Mouse (Mus musculus) left cerebral cortex, adult 2 months (tissue): Measurements from ENCODE around the gene Ptprm. TPM values are rescaled to one million over a fixed set of nuclear protein-coding genes. Genes with fewer than 3 reads are reported as not detected.

Experiments used
- DNase-seq, 2 experiments: peaks; one replicate each; pipeline ENCODE4 v3.0.0; 2021 to 2022; ENCODE audit warnings: low spot score in 2 of 2, mixed read lengths in 1 of 2; ENCODE audit errors: extremely low spot score in 1 of 2
- H3K27ac ChIP-seq: fragments of 200-600 bp; 2 replicates; pipeline ENCODE4 v1.8.1; 2022
- H3K4me3 ChIP-seq: fragments of 200-600 bp; 2 replicates; pipeline ENCODE4 v1.8.1; 2022
- CTCF ChIP-seq: fragments of 200-600 bp; IDR thresholded peaks from 2 replicates; pipeline ENCODE4 v1.8.1; 2022; ENCODE audit warnings: antibody characterized with exemption, mild to moderate bottlenecking, moderate library complexity
- intact Hi-C: fragments of 180-260 bp; cut with DNase I; formaldehyde crosslinking; loops from one replicate; pipeline ENCODE4 v1.15.1; 2025
- microRNA-seq, 2 experiments: library from miRNA; unstranded; fragments of <30 nt; microRNA quantifications; one replicate each; pipeline ENCODE4 v1.2.0; 2021
- total RNA-seq, 2 experiments: library from RNA; stranded (reverse); gene quantifications; 2 replicates each; pipeline ENCODE4 v1.2.3; 2021

The Ptprm gene
- total RNA-seq, 2 experiments from 2014 or later: 37.6 to 42.5 TPM

GRCm38 (mm10) chr17:66683411-66683810, 670.8 kb downstream of the Ptprm start:
- Histone ChIP-seq H3K4me3 (no peak overlapping the region), H3K27ac (no peak overlapping the region)
- no peak for DNase-seq
- intact Hi-C loops: loop anchor here (5.0 kb wide), 2 partner anchors 669 to 789 kb away; partner anchors contain the start of gene Ptprm
- TF ChIP-seq CTCF: no peak

DNA sequence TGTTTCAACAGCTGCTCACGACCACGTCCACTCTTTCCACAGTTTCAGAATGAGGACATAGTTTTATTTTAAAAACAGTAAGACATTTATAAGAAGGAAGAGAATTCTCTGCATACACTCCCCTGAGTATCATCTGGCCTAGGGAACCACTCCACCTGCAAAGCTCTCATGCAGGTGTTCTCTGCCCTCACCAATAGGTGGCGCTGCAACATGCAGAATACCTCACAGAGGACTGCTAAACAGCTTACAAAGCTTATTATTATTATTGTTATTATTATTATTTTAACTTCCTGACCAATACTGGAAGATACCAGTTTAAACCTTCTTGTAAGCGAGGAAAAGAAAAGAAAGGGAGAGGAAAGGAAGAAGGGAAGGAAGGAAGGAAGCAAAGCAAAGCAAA, 673.6 kb downstream of the Ptprm start:
- peak; percentile 92 for TF ChIP-seq CTCF
- Histone ChIP-seq H3K27ac (no peak overlapping the region), H3K4me3 (no peak overlapping the region)
- DNase-seq: peak; percentile 28 to 56
- intact Hi-C loops: loop anchor here (2.0 to 5.0 kb wide), 5 partner anchors 76 to 904 kb away; partner anchors contain the start of gene Ptprm

DNA sequence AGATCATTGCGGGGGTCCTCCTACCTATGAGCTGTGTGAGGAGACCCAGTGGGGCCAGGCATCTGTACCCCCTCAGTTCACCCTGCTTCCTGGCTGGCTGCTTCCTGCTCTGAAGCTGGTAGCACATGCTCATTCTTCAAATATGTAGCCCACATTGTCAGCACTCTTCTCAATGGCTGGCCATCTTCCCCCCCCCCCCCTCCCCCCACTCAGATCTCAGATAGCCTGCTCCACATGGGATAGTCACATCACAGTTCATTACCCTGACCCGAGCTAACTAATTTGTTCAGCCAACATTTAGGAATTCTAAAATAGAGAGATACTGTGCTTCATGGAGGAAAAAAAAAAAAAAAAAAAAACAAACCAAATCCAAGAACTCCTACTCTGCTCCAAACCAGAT, 679.6 kb downstream of the Ptprm start:
- Histone ChIP-seq H3K4me3 (no peak overlapping the region), H3K27ac (no peak overlapping the region)
- TF ChIP-seq CTCF: no peak
- intact Hi-C loops: no loop called here
- no peak for DNase-seq

- DNase-seq: peak in 1 of 2 experiments; percentile 3
- intact Hi-C loops: no loop called here
- no peak for TF ChIP-seq CTCF
- H3K4me3 ChIP-seq: no peak overlapping the region
- no peak overlapping the region for H3K27ac ChIP-seq
Measured at GRCm38 (mm10) chr17:66671715-66672230, 682.5 kb downstream of the Ptprm start.

DNA sequence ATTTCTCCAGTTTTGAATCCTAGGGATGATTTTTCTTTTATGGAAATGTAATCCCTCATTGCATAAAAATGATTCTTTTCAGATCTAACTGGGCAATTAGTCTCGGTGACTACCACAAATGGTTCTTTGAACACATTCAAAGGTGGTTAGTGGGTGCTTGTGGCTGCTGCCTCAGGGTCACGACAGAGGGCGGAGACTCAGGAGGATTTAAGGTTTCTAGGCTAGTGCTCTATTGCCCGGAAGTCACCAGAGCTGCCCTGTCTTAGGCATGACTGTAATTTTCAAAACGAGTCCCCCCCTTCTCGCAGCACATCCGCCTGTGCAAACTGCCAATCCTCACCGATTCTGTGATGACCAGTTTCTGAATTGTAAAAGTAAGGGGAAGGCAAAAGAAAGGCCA, 683.0 kb downstream of the Ptprm start:
- H3K4me3 ChIP-seq: no peak overlapping the region
- TF ChIP-seq CTCF: no peak
- intact Hi-C loops: no loop called here
- H3K27ac ChIP-seq: no peak overlapping the region
- DNase-seq: peak in 1 of 2 experiments; percentile 5

GRCm38 (mm10) chr17:66665791-66666190, 688.5 kb downstream of the Ptprm start:
- intact Hi-C loops: no loop called here
- H3K27ac ChIP-seq: no peak overlapping the region
- no peak overlapping the region for H3K4me3 ChIP-seq
- TF ChIP-seq CTCF: no peak
- peak in 1 of 2 experiments; percentile 3 for DNase-seq

DNA sequence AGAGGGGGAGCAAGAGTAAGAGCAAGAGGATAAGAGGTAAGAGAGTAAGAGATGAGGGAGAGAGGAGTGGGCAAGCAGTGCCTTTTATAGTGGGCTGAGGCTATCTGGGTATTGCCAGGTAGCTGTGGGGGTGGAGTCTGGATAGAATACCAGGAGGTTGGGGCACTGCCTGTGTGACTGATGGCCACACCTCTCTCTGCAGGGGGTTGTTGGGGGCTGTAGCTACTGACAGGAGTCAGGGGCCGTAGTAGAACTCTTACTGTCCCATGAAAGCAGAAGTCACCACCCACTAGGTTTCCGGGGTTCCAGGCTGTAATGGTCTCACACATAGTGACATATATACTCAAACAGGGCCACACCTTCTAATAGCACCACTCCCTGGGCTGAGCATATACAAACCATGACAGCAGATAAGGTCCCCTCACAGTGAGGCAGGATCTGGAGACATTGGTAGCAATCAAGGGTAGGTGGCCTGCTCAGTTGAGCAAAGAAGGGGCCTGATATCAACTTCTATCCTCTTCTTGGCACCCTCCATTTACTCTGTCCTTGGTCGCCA, 689.0 kb downstream of the Ptprm start:
- TF ChIP-seq CTCF: no peak
- intact Hi-C loops: no loop called here

DNA sequence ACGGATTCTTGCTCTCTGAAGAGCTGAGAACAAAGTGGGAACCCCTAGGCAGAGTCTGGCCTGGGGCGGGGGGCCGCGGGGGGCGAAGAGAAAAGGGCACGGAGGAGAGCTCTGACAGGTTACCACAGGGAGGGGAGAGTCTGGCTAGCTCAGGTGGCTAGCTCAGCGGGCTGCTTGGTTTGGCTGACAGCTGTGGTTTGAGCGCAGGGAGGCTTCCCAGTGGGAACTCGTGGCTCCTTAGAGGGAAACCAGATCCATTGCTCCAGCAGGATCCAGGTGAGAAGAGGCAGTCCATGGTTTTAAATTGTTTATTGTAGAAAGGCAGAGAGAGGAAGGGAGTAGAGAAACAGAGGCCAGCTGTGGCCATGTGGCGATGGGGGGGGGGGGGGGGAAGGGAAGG, 689.5 kb downstream of the Ptprm start:
- Histone ChIP-seq H3K27ac (no peak overlapping the region), H3K4me3 (no peak overlapping the region)
- intact Hi-C loops: no loop called here
- TF ChIP-seq CTCF: no peak
- no peak for DNase-seq

More for the DNA sequence above, 689.0 kb downstream of the Ptprm start:
- peak in 1 of 2 experiments; percentile 4 for DNase-seq
- H3K27ac ChIP-seq: no peak overlapping the region
- H3K4me3 ChIP-seq: no peak overlapping the region

GRCm38 (mm10) chr17:66659242-66659641, 695.0 kb downstream of the Ptprm start:
- H3K27ac ChIP-seq: no peak overlapping the region
- no peak overlapping the region for H3K4me3 ChIP-seq
- no peak for TF ChIP-seq CTCF
- intact Hi-C loops: no loop called here
- DNase-seq: no peak

DNA sequence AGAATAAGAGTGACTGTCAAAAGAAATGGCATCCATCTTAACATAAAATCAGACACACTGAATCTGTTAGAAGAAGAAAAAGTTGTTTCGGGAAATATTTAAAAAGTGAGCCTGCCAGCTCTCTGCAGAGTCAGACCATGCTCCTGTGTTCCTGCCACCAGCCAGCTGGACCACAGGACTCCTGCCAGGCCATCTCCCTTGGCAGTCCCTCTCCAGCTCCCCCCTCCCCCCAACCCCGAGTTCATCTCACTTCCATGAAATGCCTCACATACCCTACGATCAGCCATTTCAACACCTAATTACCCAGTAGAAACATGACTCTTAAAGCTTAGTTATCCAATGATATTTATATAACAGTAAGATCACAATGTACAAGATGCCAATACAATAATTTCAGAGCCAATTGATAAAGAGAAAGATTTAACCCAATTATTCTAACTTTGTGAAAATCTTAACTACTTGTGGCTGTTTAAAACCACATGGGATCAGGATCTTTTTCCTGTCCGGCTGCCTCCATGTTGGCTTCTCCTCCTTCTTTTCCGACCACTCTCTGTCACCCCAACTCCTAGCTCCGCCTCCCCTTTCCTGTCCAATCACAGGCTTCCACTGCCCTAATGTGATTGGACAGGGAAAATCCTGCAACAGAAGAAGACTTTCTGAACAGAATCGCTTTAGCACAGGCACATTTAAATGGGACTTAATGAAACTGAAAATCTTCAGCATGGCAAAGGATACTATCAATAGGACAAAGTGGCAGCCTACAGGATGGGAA, 716.1 kb downstream of the Ptprm start:
- no peak overlapping the region for H3K4me3 ChIP-seq
- H3K27ac ChIP-seq: no peak overlapping the region
- TF ChIP-seq CTCF: no peak
- intact Hi-C loops: no loop called here
- no peak for DNase-seq

DNA sequence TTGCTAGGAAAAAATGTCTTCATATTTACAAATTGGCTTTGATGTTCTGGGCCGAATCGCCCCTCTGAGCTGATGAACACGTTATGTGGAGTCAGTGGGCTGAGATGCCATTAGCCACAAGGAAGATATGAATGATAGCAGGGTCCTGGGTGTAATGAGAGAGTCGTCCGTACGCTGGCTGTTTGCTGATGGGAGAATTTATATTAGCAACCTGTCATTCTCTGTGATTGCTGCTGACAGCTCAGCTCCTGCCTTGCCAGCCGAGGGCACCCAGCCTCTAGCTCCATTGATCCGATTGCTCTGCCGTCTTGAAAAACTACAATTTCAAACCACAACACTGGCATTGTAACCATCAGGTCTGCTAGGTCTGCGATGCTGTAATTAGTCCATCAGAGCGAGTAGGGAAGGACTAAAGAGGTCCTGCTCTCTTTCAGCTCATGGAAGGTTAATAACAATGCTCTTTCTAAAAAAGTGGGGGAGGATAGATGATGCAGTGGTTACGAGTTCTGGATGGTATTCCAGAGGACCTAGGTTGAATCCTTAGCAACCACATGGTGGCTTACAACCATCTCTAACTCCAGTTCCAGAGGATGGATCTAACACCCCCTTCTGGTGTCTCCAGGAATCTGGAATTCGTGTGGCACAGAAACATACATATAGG, 734.1 kb downstream of the Ptprm start:
- TF ChIP-seq CTCF: no peak
- Histone ChIP-seq H3K27ac (no peak overlapping the region), H3K4me3 (no peak overlapping the region)
- no peak for DNase-seq
- intact Hi-C loops: no loop called here

GRCm38 (mm10) chr17:66619255-66619826, 734.9 kb downstream of the Ptprm start:
- H3K4me3 ChIP-seq: no peak overlapping the region
- intact Hi-C loops: no loop called here
- DNase-seq: no peak
- TF ChIP-seq CTCF: no peak
- no peak overlapping the region for H3K27ac ChIP-seq

Small RNA genes lying within 50 kb of the gene (microRNA-seq; reads per million reads assigned to microRNA genes)
- 0 to 0.24 reads per million in 2 experiments for gene Mir5709
